Mouse (Mus musculus) sigmoid colon, adult 10 weeks (tissue): ENCODE measurements around the gene Plcb3. TPM values are rescaled to one million over a fixed set of nuclear protein-coding genes. Genes with fewer than 3 reads are reported as not detected.

ENCODE experiments used
- polyA plus RNA-seq: library from polyadenylated mRNA; stranded (reverse); fragments of 350-450 nt; fragmentation: Illumina TruSeq; extraction: RNeasy Lipid Tissue Mini Kit (QIAGEN cat#74804); gene quantifications from one replicate; pipeline ENCODE4 v1.2.3, GENCODE M21; 2014; ENCODE audit warnings: low read depth, low replicate concordance

The Plcb3 gene
- polyA plus RNA-seq, 1 experiment from 2014 or later: 16.1 TPM

Other genes starting within 250 kb of the Plcb3 start
- not detected for gene Rps6ka4, start 135.8 kb downstream of the Plcb3 start, polyA plus RNA-seq
- not detected for gene Ccdc88b, start 118.3 kb downstream of the Plcb3 start, polyA plus RNA-seq
- gene Trmt112, start 66.8 kb downstream of the Plcb3 start, polyA plus RNA-seq: 9.6 TPM
- gene Prdx5, start 66.4 kb downstream of the Plcb3 start, polyA plus RNA-seq: 22.6 TPM
- gene Esrra, start 54.7 kb downstream of the Plcb3 start, polyA plus RNA-seq: 16.9 TPM
- not detected for gene Catsperz, start 51.1 kb downstream of the Plcb3 start, polyA plus RNA-seq
- not detected for gene Kcnk4, start 42.0 kb downstream of the Plcb3 start, polyA plus RNA-seq
- gene Bad, start 34.6 kb downstream of the Plcb3 start, polyA plus RNA-seq: 1.6 TPM
- 0.73 TPM for gene Gpr137, start 34.0 kb downstream of the Plcb3 start, polyA plus RNA-seq
- gene Ppp1r14b, start 1.5 kb downstream of the Plcb3 start, polyA plus RNA-seq: 4.9 TPM
- gene Fkbp2, start 4.0 kb upstream of the Plcb3 start, polyA plus RNA-seq: 7.6 TPM
- gene Vegfb, start 11.2 kb upstream of the Plcb3 start, polyA plus RNA-seq: 6.6 TPM
- gene Dnajc4, start 16.1 kb upstream of the Plcb3 start, polyA plus RNA-seq: not detected
- gene Nudt22, start 19.6 kb upstream of the Plcb3 start, polyA plus RNA-seq: not detected
- gene Trpt1, start 19.7 kb upstream of the Plcb3 start, polyA plus RNA-seq: 1.1 TPM
- gene Fermt3, start 43.0 kb upstream of the Plcb3 start, polyA plus RNA-seq: 0.38 TPM
- gene Stip1, start 63.5 kb upstream of the Plcb3 start, polyA plus RNA-seq: 30.8 TPM
- gene Macrod1, start 80.3 kb upstream of the Plcb3 start, polyA plus RNA-seq: 2.6 TPM
- 0.25 TPM for gene Flrt1, start 129.3 kb upstream of the Plcb3 start, polyA plus RNA-seq
- 28.8 TPM for gene Otub1, start 229.8 kb upstream of the Plcb3 start, polyA plus RNA-seq
- 141 TPM for gene Cox8a, start 241.1 kb upstream of the Plcb3 start, polyA plus RNA-seq